11 mouse cellular contexts compared by ENCODE assay signal in the genomic region with DNA sequence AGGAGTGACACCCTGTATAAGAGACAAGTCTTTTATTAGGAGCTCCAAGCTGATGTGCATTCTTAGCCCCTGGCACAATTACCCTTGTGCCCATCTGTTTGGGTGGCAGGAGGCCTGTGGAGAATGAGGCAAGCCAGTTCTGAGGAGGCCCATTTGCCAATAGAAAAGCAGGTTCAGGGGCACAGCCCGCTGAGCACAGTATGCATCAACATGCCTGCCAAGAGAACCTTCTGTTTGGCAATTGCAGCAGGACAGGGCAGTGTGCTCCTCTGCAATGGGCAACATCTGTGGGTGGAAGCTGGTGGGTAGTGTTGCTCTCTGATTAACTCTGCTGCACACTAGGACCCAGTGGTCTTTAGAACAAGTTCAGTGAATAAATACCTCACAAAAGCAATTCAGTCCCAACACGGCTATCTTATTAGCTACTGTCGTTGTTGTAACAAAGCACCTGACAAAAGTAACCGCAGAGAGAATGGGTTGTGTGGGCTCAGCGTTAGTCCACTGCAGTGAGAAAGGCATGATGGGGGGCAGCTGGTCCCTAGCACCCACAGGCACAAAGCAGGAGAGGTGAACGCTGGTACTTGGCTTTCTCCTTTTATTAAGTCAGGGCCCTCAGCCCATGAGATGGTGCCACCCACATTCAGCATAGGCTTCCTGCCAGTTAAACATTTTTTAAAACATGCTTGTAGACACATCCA.
A peak's percentile ranks its signal among the peaks of the same experiment; 100 is the strongest.
DNase-seq lines count a peak whose midpoint lies in the region; ATAC-seq and TF ChIP-seq lines count a peak whose summit lies in the region.
"Had no signal": no experiment of that assay in that cellular context is flagged by ENCODE, and none has a peak within 500 bp of the region (broad histone marks: within the 10 kb centered on the region; RNA-seq: fewer than 3 reads in every experiment).

No protein-coding gene starts in this region.

- no peak for DNase-seq in midbrain, embryonic 11.5 days (ENCODE audit: low spot score, missing footprints)
- DNase-seq in cerebellum, adult 2 months, result peak; percentile 95 to 97
- DNase-seq in forebrain, postnatal 0 days, result peak; percentile 54
- DNase-seq in midbrain, postnatal 0 days (ENCODE audit: low spot score), result peak; percentile 83
- no peak for DNase-seq in spleen, postnatal 36 days (ENCODE audit: low spot score in 2 of 2)
- DNase-seq in lung, postnatal 0 days (ENCODE audit: low spot score), result no peak
- DNase-seq: thymus, adult 18-20 months had no signal

- H3K4me3 ChIP-seq in midbrain, embryonic 13.5 days (replicated peaks), result no peak overlapping the region
- H3K4me3 ChIP-seq in midbrain, embryonic 11.5 days (ENCODE audit: low read depth, low read length), result no peak overlapping the region
- no peak overlapping the region for H3K4me3 ChIP-seq in cerebellum, adult 2 months (replicated peaks; ENCODE audit: insufficient read depth, low read depth, low read length)
- no peak overlapping the region for H3K4me3 ChIP-seq in forebrain, postnatal 0 days (ENCODE audit: low read depth, low read length)
- no peak overlapping the region for H3K4me3 ChIP-seq in midbrain, postnatal 0 days (ENCODE audit: low read depth, low read length)
- H3K4me3 ChIP-seq in lung, postnatal 0 days (ENCODE audit: low read depth, low read length), result no peak overlapping the region
- H3K4me3 ChIP-seq: heart, embryonic 15.5 days had no signal

- no peaks in the 10 kb centered on the region for H3K36me3 ChIP-seq in midbrain, embryonic 13.5 days
- no peaks in the 10 kb centered on the region for H3K36me3 ChIP-seq in midbrain, embryonic 11.5 days (ENCODE audit: control insufficient read depth, insufficient read depth, low read length)
- no peaks in the 10 kb centered on the region for H3K36me3 ChIP-seq in forebrain, postnatal 0 days (ENCODE audit: insufficient read depth)
- no peaks in the 10 kb centered on the region for H3K36me3 ChIP-seq in midbrain, postnatal 0 days (ENCODE audit: insufficient read depth, low read length)
- H3K36me3 ChIP-seq in lung, postnatal 0 days (ENCODE audit: insufficient read depth, low read length), result no peaks in the 10 kb centered on the region
- H3K36me3 ChIP-seq: heart, embryonic 15.5 days had no signal

- TF ChIP-seq POLR2A in cerebellum, adult 2 months (IDR thresholded peaks at IDR 0.05; ENCODE audit: borderline replicate concordance, insufficient read depth, low read length), result no peak

- H3K27me3 ChIP-seq in midbrain, embryonic 13.5 days, result no peaks in the 10 kb centered on the region
- no peaks in the 10 kb centered on the region for H3K27me3 ChIP-seq in midbrain, embryonic 11.5 days (ENCODE audit: control insufficient read depth, insufficient read depth, low read length)
- H3K27me3 ChIP-seq in cerebellum, adult 2 months (ENCODE audit: control insufficient read depth, insufficient read depth, low read length), result no peaks in the 10 kb centered on the region
- H3K27me3 ChIP-seq in forebrain, postnatal 0 days (ENCODE audit: insufficient read depth, low read length), result no peaks in the 10 kb centered on the region
- no peaks in the 10 kb centered on the region for H3K27me3 ChIP-seq in midbrain, postnatal 0 days (ENCODE audit: insufficient read depth, low read length)
- no peaks in the 10 kb centered on the region for H3K27me3 ChIP-seq in lung, postnatal 0 days (replicated peaks; ENCODE audit: insufficient read depth, low read length)
- H3K27me3 ChIP-seq: heart, embryonic 15.5 days had no signal

- H3K27ac ChIP-seq in midbrain, embryonic 13.5 days, result no peak overlapping the region
- H3K27ac ChIP-seq in midbrain, embryonic 11.5 days (ENCODE audit: low read depth, low read length), result no peak overlapping the region
- H3K27ac ChIP-seq in cerebellum, adult 2 months (ENCODE audit: insufficient read depth, low read length), result peak overlapping the region; percentile 77
- no peak overlapping the region for H3K27ac ChIP-seq in forebrain, postnatal 0 days (ENCODE audit: low read depth, low read length)
- no peak overlapping the region for H3K27ac ChIP-seq in midbrain, postnatal 0 days (ENCODE audit: low read depth, low read length)
- H3K27ac ChIP-seq in lung, postnatal 0 days (ENCODE audit: low read length), result no peak overlapping the region
- H3K27ac ChIP-seq: heart, embryonic 15.5 days; kidney, postnatal 0 days; liver, embryonic 14.5 days had no signal

- peak; percentile 66 for ATAC-seq in midbrain, embryonic 13.5 days
- ATAC-seq in midbrain, embryonic 11.5 days (ENCODE audit: low FRiP score), result no peak
- peak; percentile 84 for ATAC-seq in forebrain, postnatal 0 days
- ATAC-seq in midbrain, postnatal 0 days (ENCODE audit: low FRiP score), result peak; percentile 69
- ATAC-seq in lung, postnatal 0 days, result no peak

- no peaks in the 10 kb centered on the region for H3K9me3 ChIP-seq in midbrain, embryonic 13.5 days
- H3K9me3 ChIP-seq in midbrain, embryonic 11.5 days (ENCODE audit: control insufficient read depth, low read length), result no peaks in the 10 kb centered on the region
- no peaks in the 10 kb centered on the region for H3K9me3 ChIP-seq in forebrain, postnatal 0 days (ENCODE audit: low read length)
- no peaks in the 10 kb centered on the region for H3K9me3 ChIP-seq in midbrain, postnatal 0 days (ENCODE audit: low read length)
- no peaks in the 10 kb centered on the region for H3K9me3 ChIP-seq in lung, postnatal 0 days (ENCODE audit: low read length)
- H3K9me3 ChIP-seq: heart, embryonic 15.5 days had no signal

- no peak for TF ChIP-seq EP300 in lung, postnatal 0 days (IDR thresholded peaks at IDR 0.05)

- no peak overlapping the region for H3K4me2 ChIP-seq in midbrain, embryonic 13.5 days (replicated peaks)
- H3K4me2 ChIP-seq in midbrain, embryonic 11.5 days, result no peak overlapping the region
- H3K4me2 ChIP-seq in forebrain, postnatal 0 days (ENCODE audit: low read depth), result no peak overlapping the region
- H3K4me2 ChIP-seq in midbrain, postnatal 0 days (ENCODE audit: low read depth, low read length, poor library complexity, severe bottlenecking), result no peak overlapping the region
- H3K4me2 ChIP-seq in lung, postnatal 0 days (replicated peaks; ENCODE audit: low read depth, low read length), result no peak overlapping the region
- H3K4me2 ChIP-seq: heart, embryonic 15.5 days had no signal

- TF ChIP-seq CTCF in cerebellum, adult 2 months (IDR thresholded peaks at IDR 0.05; ENCODE audit: borderline replicate concordance, insufficient read depth, low read depth, low read length), result no peak
- TF ChIP-seq CTCF in forebrain, postnatal 0 days (IDR thresholded peaks at IDR 0.05; ENCODE audit: low read depth), result no peak
- TF ChIP-seq CTCF in midbrain, postnatal 0 days (IDR thresholded peaks at IDR 0.05), result no peak
- no peak for TF ChIP-seq CTCF in lung, postnatal 0 days (IDR thresholded peaks at IDR 0.05)

- H3K4me1 ChIP-seq in midbrain, embryonic 13.5 days (replicated peaks), result 0 out of 2 replicates have a peak, but pooled peaks cover 6% of the 10 kb centered on the region
- no peaks in the 10 kb centered on the region for H3K4me1 ChIP-seq in midbrain, embryonic 11.5 days (ENCODE audit: control insufficient read depth, insufficient read depth, low read length)
- peaks cover 24% of the 10 kb centered on the region for H3K4me1 ChIP-seq in cerebellum, adult 2 months (ENCODE audit: control insufficient read depth, insufficient read depth, low read length)
- H3K4me1 ChIP-seq in forebrain, postnatal 0 days (ENCODE audit: insufficient read depth), result no peaks in the 10 kb centered on the region
- H3K4me1 ChIP-seq in midbrain, postnatal 0 days (ENCODE audit: insufficient read depth, low read length), result no peaks in the 10 kb centered on the region
- no peaks in the 10 kb centered on the region for H3K4me1 ChIP-seq in lung, postnatal 0 days (ENCODE audit: insufficient read depth, low read depth, low read length)
- H3K4me1 ChIP-seq: heart, embryonic 15.5 days had no signal

- H3K9ac ChIP-seq in midbrain, embryonic 13.5 days (replicated peaks), result no peak overlapping the region
- H3K9ac ChIP-seq in midbrain, embryonic 11.5 days (ENCODE audit: low read length), result no peak overlapping the region
- H3K9ac ChIP-seq in forebrain, postnatal 0 days, result no peak overlapping the region
- H3K9ac ChIP-seq in midbrain, postnatal 0 days (replicated peaks; ENCODE audit: low read length, poor library complexity, severe bottlenecking), result no peak overlapping the region
- H3K9ac ChIP-seq in lung, postnatal 0 days (replicated peaks; ENCODE audit: low read depth), result no peak overlapping the region
- H3K9ac ChIP-seq: heart, embryonic 15.5 days; liver, embryonic 14.5 days had no signal

- WGBS in midbrain, embryonic 13.5 days, result 54% methylated on average over 6 of the region's 6 CpGs
- 82% methylated on average over 6 of the region's 6 CpGs for WGBS in midbrain, embryonic 11.5 days
- 13% methylated on average over 6 of the region's 6 CpGs for WGBS in cerebellum, adult 2 months
- WGBS in forebrain, postnatal 0 days, result 13% methylated on average over 6 of the region's 6 CpGs
- WGBS in midbrain, postnatal 0 days, result 55% methylated on average over 6 of the region's 6 CpGs
- WGBS in lung, postnatal 0 days, result 77% methylated on average over 6 of the region's 6 CpGs

Comparison
In these comparisons a context has a peak if more than half of its experiments do, and no peak if none do; other contexts are left out.
1. ATAC-seq: peak in midbrain, embryonic 13.5 days (single experiment), forebrain, postnatal 0 days (single experiment) and midbrain, postnatal 0 days (single experiment); none in midbrain, embryonic 11.5 days (single experiment) and lung, postnatal 0 days (single experiment).
2. DNase-seq: peak in cerebellum, adult 2 months (2 of 2), forebrain, postnatal 0 days (single experiment) and midbrain, postnatal 0 days (single experiment); none in midbrain, embryonic 11.5 days (single experiment), spleen, postnatal 36 days (0 of 2) and lung, postnatal 0 days (single experiment).